Mouse (Mus musculus): ENCODE measurements around the gene Sept1. TPM values are rescaled to one million over a fixed set of nuclear protein-coding genes. Genes with fewer than 3 reads are reported as not detected.
A peak's percentile ranks its signal among the peaks of the same experiment; 100 is the strongest.

Sept1 gene
- total and polyA plus RNA-seq, 3 experiments: 30.6 to 116 TPM; not detected in 1

- no peak for TF ChIP-seq GATA1 (IDR thresholded peaks at IDR 0.05; ENCODE audit: low read depth, low read length)
- TF ChIP-seq MXI1 (IDR thresholded peaks at IDR 0.05; ENCODE audit: low read depth, low read length): peak; percentile 82; the same call in 1 of the 2 replicates
- TF ChIP-seq E2F4 (IDR thresholded peaks at IDR 0.05; ENCODE audit: borderline replicate concordance, low read depth, low read length): 0 out of 2 replicates have a peak, but pooled peaks have one; percentile 51
- peak; percentile 99 for TF ChIP-seq TBP (IDR thresholded peaks at IDR 0.05; ENCODE audit: low read depth, low read length)
- no peak for TF ChIP-seq ZKSCAN1 (IDR thresholded peaks at IDR 0.05; ENCODE audit: low read depth, low read length)
- TF ChIP-seq POLR2AphosphoS2 (IDR thresholded peaks at IDR 0.05; ENCODE audit: low read length): peak; percentile 99
- peak; percentile 93 for TF ChIP-seq POLR2AphosphoS5 (IDR thresholded peaks at IDR 0.05; ENCODE audit: borderline replicate concordance, low read depth, low read length)
- peak; percentile 92 for TF ChIP-seq USF1 (IDR thresholded peaks at IDR 0.05; ENCODE audit: low read depth, low read length)
- no peak for TF ChIP-seq MAZ (IDR thresholded peaks at IDR 0.05; ENCODE audit: low read depth, low read length)
- TF ChIP-seq ELF1 (IDR thresholded peaks at IDR 0.05; ENCODE audit: low read depth, low read length): 0 out of 2 replicates have a peak, but pooled peaks have one; percentile 49
- TF ChIP-seq SIN3A (IDR thresholded peaks at IDR 0.05; ENCODE audit: low read length): peak; percentile 97
- TF ChIP-seq BHLHE40 (IDR thresholded peaks at IDR 0.05; ENCODE audit: borderline replicate concordance, low read depth, low read length): peak; percentile 89
- TF ChIP-seq MEF2A (IDR thresholded peaks at IDR 0.05; ENCODE audit: extremely low read depth, insufficient replicate concordance, low read depth, low read length, poor library complexity, severe bottlenecking): no peak
- no peak for TF ChIP-seq GABPA (IDR thresholded peaks at IDR 0.05; ENCODE audit: low read depth, low read length)
- peak; percentile 53; the same call in 1 of the 2 replicates for TF ChIP-seq ETS1 (IDR thresholded peaks at IDR 0.05; ENCODE audit: low read depth, low read length)
These were observed 41.2 kb upstream of the Sept1 start, which contains the start of gene Sephs2 (continued) for GRCm38 (mm10) chr7:127273925-127274789.

GRCm38 (mm10) chr7:127273118-127273923 lies 40.4 kb upstream of the Sept1 start:
- peak overlapping the region; percentile 65 for H3K27ac ChIP-seq (ENCODE audit: control insufficient read depth, low read depth, low read length)
- peaks cover 23% of the 10 kb centered on the region for H3K79me2 ChIP-seq (ENCODE audit: control insufficient read depth, insufficient read depth, low read length, poor library complexity)
- no peaks in the 10 kb centered on the region for H3K27me3 ChIP-seq (ENCODE audit: control insufficient read depth in 1 of 2, insufficient read depth in 2 of 2, low read length in 2 of 2)
- peak; percentile 43 for DNase-seq (ENCODE audit: low read depth, low spot score)
- H3K36me3 ChIP-seq (ENCODE audit: control insufficient read depth in 1 of 2, insufficient read depth in 2 of 2, low read length in 2 of 2): peaks cover 0 to 24% of the 10 kb centered on the region in 2 experiments; a peak in 3 of 4 replicates
- H3K9ac ChIP-seq (ENCODE audit: control insufficient read depth, low read depth, low read length, poor library complexity, severe bottlenecking): peak overlapping the region; percentile 95
- H3K4me1 ChIP-seq (ENCODE audit: control insufficient read depth in 1 of 2, insufficient read depth in 2 of 2, low read length in 2 of 2): peaks cover 3 to 21% of the 10 kb centered on the region in 2 experiments; a peak in 3 of 4 replicates
- TF ChIP-seq RCOR1 (IDR thresholded peaks at IDR 0.05; ENCODE audit: low read depth, low read length) (no peak), POLR2AphosphoS5 (IDR thresholded peaks at IDR 0.05; ENCODE audit: borderline replicate concordance, low read depth, low read length) (peak; percentile 79; the same call in 1 of the 2 replicates), ELF1 (IDR thresholded peaks at IDR 0.05; ENCODE audit: low read depth, low read length) (no peak), ETS1 (IDR thresholded peaks at IDR 0.05; ENCODE audit: low read depth, low read length) (0 out of 2 replicates have a peak, but pooled peaks have one; percentile 5), CHD1 (IDR thresholded peaks at IDR 0.05; ENCODE audit: low read depth, low read length) (0 out of 2 replicates have a peak, but pooled peaks have one; percentile 24)
- no peaks in the 10 kb centered on the region for H3K9me3 ChIP-seq (replicated peaks; ENCODE audit: insufficient read depth, low read length)
- H3K4me3 ChIP-seq (ENCODE audit: control insufficient read depth in 1 of 2, insufficient read depth in 1 of 2, low read depth in 2 of 2, low read length in 2 of 2): peak overlapping the region; percentile 83 to 87

All from MEL (cell line).